Mouse (Mus musculus): ENCODE results near the gene Anks1b. TPM values are rescaled to one million over a fixed set of nuclear protein-coding genes. Genes with fewer than 3 reads are reported as not detected.

Anks1b gene
- polyA plus RNA-seq, 1 experiment from 2014 or later: 1.8 TPM

- Histone ChIP-seq H3K36me3 (ENCODE audit: control insufficient read depth, insufficient read depth, low read length) (no peaks in the 10 kb centered on the region), H3K4me3 (ENCODE audit: low read depth, low read length) (no peak overlapping the region), H3K27me3 (ENCODE audit: control insufficient read depth, insufficient read depth, low read length) (no peaks in the 10 kb centered on the region), H3K4me2 (replicated peaks; ENCODE audit: low read depth) (no peak overlapping the region), H3K9me3 (ENCODE audit: control insufficient read depth, low read length) (no peaks in the 10 kb centered on the region), H3K4me1 (replicated peaks; ENCODE audit: control insufficient read depth, insufficient read depth) (no peaks in the 10 kb centered on the region), H3K9ac (ENCODE audit: low read length) (no peak overlapping the region), H3K27ac (replicated peaks) (no peak overlapping the region)
- no peak for TF ChIP-seq EP300 (optimal IDR thresholded peaks at IDR 0.05)
- TF ChIP-seq CTCF (IDR thresholded peaks at IDR 0.05; ENCODE audit: low read depth): no peak
- ATAC-seq (ENCODE audit: low FRiP score, low TSS enrichment) (no peak), DNase-seq (ENCODE audit: low spot score) (no peak)
- WGBS: 72% methylated on average over 1 of the region's 1 CpGs
Measured at GRCm38 (mm10) chr10:89917141-89917540, 43.8 kb downstream of the Anks1b start.

DNA sequence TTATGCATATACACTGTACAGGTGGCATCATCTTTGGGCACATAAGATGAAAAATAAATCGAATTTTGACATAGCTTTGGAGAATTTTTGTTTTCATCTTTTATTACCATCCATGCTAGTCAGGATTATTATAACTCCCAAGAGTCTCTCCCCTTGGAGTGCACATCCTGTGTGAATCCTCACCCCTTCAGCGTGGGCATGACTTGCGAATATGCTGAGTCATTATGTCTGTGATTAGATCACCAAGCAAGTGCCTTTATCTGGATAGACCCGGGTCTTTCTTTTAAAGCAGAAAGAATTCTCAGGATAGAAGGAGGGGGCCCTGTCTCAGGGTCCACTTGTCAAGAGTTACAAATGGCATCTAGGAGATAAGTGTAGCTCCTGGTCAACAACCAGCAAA is 48.7 kb downstream of the Anks1b start:
- no peaks in the 10 kb centered on the region for H3K4me1 ChIP-seq (replicated peaks; ENCODE audit: control insufficient read depth, insufficient read depth)
- no peak overlapping the region for H3K9ac ChIP-seq (ENCODE audit: low read length)
- H3K4me3 ChIP-seq (ENCODE audit: low read depth, low read length): no peak overlapping the region
- no peaks in the 10 kb centered on the region for H3K36me3 ChIP-seq (ENCODE audit: control insufficient read depth, insufficient read depth, low read length)
- H3K9me3 ChIP-seq (ENCODE audit: control insufficient read depth, low read length): peaks cover 7% of the 10 kb centered on the region; the same call in 1 of the 2 replicates
- 71% methylated on average over 4 of the region's 4 CpGs for WGBS
- DNase-seq (ENCODE audit: low spot score) (no peak), ATAC-seq (ENCODE audit: low FRiP score, low TSS enrichment) (no peak)
- TF ChIP-seq CTCF (IDR thresholded peaks at IDR 0.05; ENCODE audit: low read depth): no peak
- no peak for TF ChIP-seq EP300 (optimal IDR thresholded peaks at IDR 0.05)
- no peaks in the 10 kb centered on the region for H3K27me3 ChIP-seq (ENCODE audit: control insufficient read depth, insufficient read depth, low read length)
- H3K4me2 ChIP-seq (replicated peaks; ENCODE audit: low read depth): no peak overlapping the region
- H3K27ac ChIP-seq (replicated peaks): no peak overlapping the region

- Histone ChIP-seq H3K9ac (ENCODE audit: low read length) (no peak overlapping the region), H3K4me1 (replicated peaks; ENCODE audit: control insufficient read depth, insufficient read depth) (no peaks in the 10 kb centered on the region), H3K27me3 (ENCODE audit: control insufficient read depth, insufficient read depth, low read length) (no peaks in the 10 kb centered on the region), H3K4me2 (replicated peaks; ENCODE audit: low read depth) (no peak overlapping the region), H3K36me3 (ENCODE audit: control insufficient read depth, insufficient read depth, low read length) (no peaks in the 10 kb centered on the region), H3K9me3 (ENCODE audit: control insufficient read depth, low read length) (no peaks in the 10 kb centered on the region), H3K4me3 (ENCODE audit: low read depth, low read length) (no peak overlapping the region), H3K27ac (replicated peaks) (no peak overlapping the region)
- DNase-seq (ENCODE audit: low spot score) (no peak), ATAC-seq (ENCODE audit: low FRiP score, low TSS enrichment) (no peak)
- 43% methylated on average over 4 of the region's 4 CpGs for WGBS
- TF ChIP-seq EP300 (optimal IDR thresholded peaks at IDR 0.05) (no peak), CTCF (IDR thresholded peaks at IDR 0.05; ENCODE audit: low read depth) (no peak)
Measured at GRCm38 (mm10) chr10:89942180-89942579, 68.9 kb downstream of the Anks1b start.

GRCm38 (mm10) chr10:89946636-89947349 is 73.5 kb downstream of the Anks1b start:
- no peaks in the 10 kb centered on the region for H3K36me3 ChIP-seq (ENCODE audit: control insufficient read depth, insufficient read depth, low read length)
- 93% methylated on average over 1 of the region's 1 CpGs for WGBS
- H3K4me3 ChIP-seq (ENCODE audit: low read depth, low read length): no peak overlapping the region
- ATAC-seq (ENCODE audit: low FRiP score, low TSS enrichment): no peak
- no peak for DNase-seq (ENCODE audit: low spot score)
- H3K27ac ChIP-seq (replicated peaks): no peak overlapping the region
- H3K9me3 ChIP-seq (ENCODE audit: control insufficient read depth, low read length): no peaks in the 10 kb centered on the region
- H3K27me3 ChIP-seq (ENCODE audit: control insufficient read depth, insufficient read depth, low read length): no peaks in the 10 kb centered on the region
- no peak overlapping the region for H3K4me2 ChIP-seq (replicated peaks; ENCODE audit: low read depth)
- H3K4me1 ChIP-seq (replicated peaks; ENCODE audit: control insufficient read depth, insufficient read depth): no peaks in the 10 kb centered on the region
- H3K9ac ChIP-seq (ENCODE audit: low read length): no peak overlapping the region
- TF ChIP-seq CTCF (IDR thresholded peaks at IDR 0.05; ENCODE audit: low read depth) (no peak), EP300 (optimal IDR thresholded peaks at IDR 0.05) (no peak)

GRCm38 (mm10) chr10:89974361-89974760 is 101.1 kb downstream of the Anks1b start:
- ATAC-seq (ENCODE audit: low FRiP score, low TSS enrichment) (no peak), DNase-seq (ENCODE audit: low spot score) (no peak)
- Histone ChIP-seq H3K4me3 (ENCODE audit: low read depth, low read length) (no peak overlapping the region), H3K27me3 (ENCODE audit: control insufficient read depth, insufficient read depth, low read length) (no peaks in the 10 kb centered on the region), H3K36me3 (ENCODE audit: control insufficient read depth, insufficient read depth, low read length) (no peaks in the 10 kb centered on the region), H3K4me2 (replicated peaks; ENCODE audit: low read depth) (no peak overlapping the region), H3K27ac (replicated peaks) (no peak overlapping the region), H3K9me3 (ENCODE audit: control insufficient read depth, low read length) (no peaks in the 10 kb centered on the region), H3K4me1 (replicated peaks; ENCODE audit: control insufficient read depth, insufficient read depth) (no peaks in the 10 kb centered on the region), H3K9ac (ENCODE audit: low read length) (no peak overlapping the region)
- no peak for TF ChIP-seq EP300 (optimal IDR thresholded peaks at IDR 0.05)
- no peak for TF ChIP-seq CTCF (IDR thresholded peaks at IDR 0.05; ENCODE audit: low read depth)
- WGBS: 80% methylated on average over 4 of the region's 4 CpGs

DNA sequence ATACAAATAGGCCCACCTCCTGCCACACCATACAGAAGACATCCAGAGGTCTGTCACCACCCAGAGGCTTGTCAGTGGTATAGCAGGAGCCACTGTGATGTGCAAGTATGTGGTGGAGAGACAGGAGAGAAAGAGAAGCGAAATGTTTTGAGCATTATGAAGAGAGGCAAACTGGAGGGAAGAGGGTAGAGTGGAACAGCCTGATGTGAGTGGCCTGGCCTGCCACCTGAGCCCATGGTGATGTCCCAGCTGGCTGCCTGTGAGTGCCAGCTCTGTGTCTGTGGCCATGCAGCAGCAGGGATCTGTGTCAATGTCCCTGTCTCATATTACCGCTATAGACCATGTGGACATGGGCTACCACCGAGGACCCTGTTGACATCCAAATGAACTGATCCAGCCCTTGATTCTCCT is 102.1 kb downstream of the Anks1b start:
- Histone ChIP-seq H3K4me3 (ENCODE audit: low read depth, low read length) (no peak overlapping the region), H3K9me3 (ENCODE audit: control insufficient read depth, low read length) (no peaks in the 10 kb centered on the region), H3K36me3 (ENCODE audit: control insufficient read depth, insufficient read depth, low read length) (no peaks in the 10 kb centered on the region), H3K27ac (replicated peaks) (no peak overlapping the region), H3K4me1 (replicated peaks; ENCODE audit: control insufficient read depth, insufficient read depth) (no peaks in the 10 kb centered on the region), H3K4me2 (replicated peaks; ENCODE audit: low read depth) (no peak overlapping the region), H3K9ac (ENCODE audit: low read length) (no peak overlapping the region), H3K27me3 (ENCODE audit: control insufficient read depth, insufficient read depth, low read length) (no peaks in the 10 kb centered on the region)
- DNase-seq (ENCODE audit: low spot score): no peak
- ATAC-seq (ENCODE audit: low FRiP score, low TSS enrichment): no peak
- peak; percentile 58 for TF ChIP-seq CTCF (IDR thresholded peaks at IDR 0.05; ENCODE audit: low read depth)
- TF ChIP-seq EP300 (optimal IDR thresholded peaks at IDR 0.05): no peak
- WGBS: 64% methylated on average over 3 of the region's 3 CpGs
